Mouse (Mus musculus) adrenal gland, adult 2 months (tissue): ENCODE results near the gene A730061H03Rik. TPM values are rescaled to one million over a fixed set of nuclear protein-coding genes. Genes with fewer than 3 reads are reported as not detected.

ENCODE experiments used
- polyA plus RNA-seq: library from polyadenylated mRNA; depleted of rRNA; stranded (reverse); fragments of >200 nt; gene quantifications from 2 replicates; pipeline ENCODE4 v1.2.3, GENCODE M21; 2012; rRNA removed
- total RNA-seq, 2 experiments: library from RNA; stranded (reverse); gene quantifications; 2 replicates each; pipeline ENCODE4 v1.2.3; 2021

The A730061H03Rik gene
- total and polyA plus RNA-seq, 3 experiments: 1.2 to 4.2 TPM; not detected in 1

Other genes with a start within 250 kb of the A730061H03Rik start
- 100 to 1,000 TPM in 1 of 2 experiments, 10 to 100 TPM in 1; 80.6 to 110 TPM for gene Dhrs4, start 81.6 kb downstream of the A730061H03Rik start, total RNA-seq
- 40.9 and 44.7 TPM in 2 replicates for gene Dhrs4, start 81.6 kb downstream of the A730061H03Rik start, polyA plus RNA-seq
- 1 to 10 TPM; 4.8 to 5.4 TPM for gene Carmil3, start 69.8 kb downstream of the A730061H03Rik start, total RNA-seq
- 11.0 and 14.8 TPM in 2 replicates for gene Carmil3, start 69.8 kb downstream of the A730061H03Rik start, polyA plus RNA-seq
- not detected for gene Cpne6, start 50.0 kb downstream of the A730061H03Rik start, total RNA-seq
- gene Cpne6, start 50.0 kb downstream of the A730061H03Rik start, polyA plus RNA-seq: 0.13 and 0.33 TPM in 2 replicates
- not detected for gene Nrl, start 35.4 kb downstream of the A730061H03Rik start, total RNA-seq
- not detected in 2 replicates for gene Nrl, start 35.4 kb downstream of the A730061H03Rik start, polyA plus RNA-seq
- gene Pck2, start 20.1 kb downstream of the A730061H03Rik start, total RNA-seq: 10 to 100 TPM; 21.3 to 28.6 TPM
- 47.7 and 50.9 TPM in 2 replicates for gene Pck2, start 20.1 kb downstream of the A730061H03Rik start, polyA plus RNA-seq
- gene Dcaf11, start 400 bp downstream of the A730061H03Rik start, total RNA-seq: 100 to 1,000 TPM; 102 to 157 TPM
- gene Dcaf11, start 400 bp downstream of the A730061H03Rik start, polyA plus RNA-seq: 107 and 139 TPM in 2 replicates
- gene Fitm1, start 15.2 kb upstream of the A730061H03Rik start, total RNA-seq: 1 to 10 TPM in 1 of 2 experiments, under 1 TPM in 1; 0.41 to 1.5 TPM
- gene Fitm1, start 15.2 kb upstream of the A730061H03Rik start, polyA plus RNA-seq: 3.8 and 5.6 TPM in 2 replicates
- 100 to 1,000 TPM; 207 to 360 TPM for gene Psme1, start 17.7 kb upstream of the A730061H03Rik start, total RNA-seq
- gene Psme1, start 17.7 kb upstream of the A730061H03Rik start, polyA plus RNA-seq: 87.3 and 96.4 TPM in 2 replicates
- 10 to 100 TPM; 24.5 to 38.4 TPM for gene Emc9, start 24.9 kb upstream of the A730061H03Rik start, total RNA-seq
- 59.2 and 62.9 TPM in 2 replicates for gene Emc9, start 24.9 kb upstream of the A730061H03Rik start, polyA plus RNA-seq
- gene Psme2, start 30.7 kb upstream of the A730061H03Rik start, total RNA-seq: 100 to 1,000 TPM; 329 to 332 TPM
- gene Psme2, start 30.7 kb upstream of the A730061H03Rik start, polyA plus RNA-seq: 49.2 and 65.1 TPM in 2 replicates
- 10 to 100 TPM; 30.8 to 36.6 TPM for gene Rnf31, start 31.3 kb upstream of the A730061H03Rik start, total RNA-seq
- gene Rnf31, start 31.3 kb upstream of the A730061H03Rik start, polyA plus RNA-seq: 37.2 and 38.9 TPM in 2 replicates
- 10 to 100 TPM; 18.0 to 23.6 TPM for gene Irf9, start 43.2 kb upstream of the A730061H03Rik start, total RNA-seq
- gene Irf9, start 43.2 kb upstream of the A730061H03Rik start, polyA plus RNA-seq: 76.9 and 100 TPM in 2 replicates
- 10 to 100 TPM in 1 of 2 experiments, 1 to 10 TPM in 1; 7.5 to 10.4 TPM for gene Rec8, start 57.6 kb upstream of the A730061H03Rik start, total RNA-seq
- 15.9 and 18.4 TPM in 2 replicates for gene Rec8, start 57.6 kb upstream of the A730061H03Rik start, polyA plus RNA-seq
- gene Ipo4, start 75.6 kb upstream of the A730061H03Rik start, total RNA-seq: 100 to 1,000 TPM; 126 to 136 TPM
- gene Ipo4, start 75.6 kb upstream of the A730061H03Rik start, polyA plus RNA-seq: 86.6 and 132 TPM in 2 replicates
- gene Gm49378, start 77.5 kb upstream of the A730061H03Rik start, total RNA-seq: 1 to 10 TPM in 1 of 2 experiments, not detected in 1; 3.9 TPM
- 30.0 and 40.2 TPM in 2 replicates for gene Gm49378, start 77.5 kb upstream of the A730061H03Rik start, polyA plus RNA-seq
- 10 to 100 TPM; 76.7 to 86.1 TPM for gene Tm9sf1, start 83.4 kb upstream of the A730061H03Rik start, total RNA-seq
- gene Tm9sf1, start 83.4 kb upstream of the A730061H03Rik start, polyA plus RNA-seq: 128 and 151 TPM in 2 replicates
- gene Tssk4, start 89.8 kb upstream of the A730061H03Rik start, total RNA-seq: 1 to 10 TPM; 1.2 to 1.5 TPM
- 0.52 and 0.59 TPM in 2 replicates for gene Tssk4, start 89.8 kb upstream of the A730061H03Rik start, polyA plus RNA-seq
- 10 to 100 TPM; 57.9 to 58.2 TPM for gene Mdp1, start 100.1 kb upstream of the A730061H03Rik start, total RNA-seq
- gene Mdp1, start 100.1 kb upstream of the A730061H03Rik start, polyA plus RNA-seq: 13.8 and 17.9 TPM in 2 replicates
- gene Gmpr2, start 111.5 kb upstream of the A730061H03Rik start, total RNA-seq: 10 to 100 TPM; 23.1 to 28.5 TPM
- gene Gmpr2, start 111.5 kb upstream of the A730061H03Rik start, polyA plus RNA-seq: 10.0 and 12.4 TPM in 2 replicates
- 100 to 1,000 TPM; 352 to 392 TPM for gene Nedd8, start 111.7 kb upstream of the A730061H03Rik start, total RNA-seq
- 214 and 281 TPM in 2 replicates for gene Nedd8, start 111.7 kb upstream of the A730061H03Rik start, polyA plus RNA-seq
- gene Tinf2, start 121.4 kb upstream of the A730061H03Rik start, total RNA-seq: 10 to 100 TPM; 29.6 to 35.8 TPM
- gene Tinf2, start 121.4 kb upstream of the A730061H03Rik start, polyA plus RNA-seq: 10.2 and 11.9 TPM in 2 replicates
- gene Tgm1, start 153.5 kb upstream of the A730061H03Rik start, total RNA-seq: under 1 TPM; 0.23 to 0.45 TPM
- 0.27 and 0.28 TPM in 2 replicates for gene Tgm1, start 153.5 kb upstream of the A730061H03Rik start, polyA plus RNA-seq
- 10 to 100 TPM; 20.2 to 20.4 TPM for gene Rabggta, start 161.9 kb upstream of the A730061H03Rik start, total RNA-seq
- 39.5 and 44.7 TPM in 2 replicates for gene Rabggta, start 161.9 kb upstream of the A730061H03Rik start, polyA plus RNA-seq
- 10 to 100 TPM; 70.7 to 93.5 TPM for gene Dhrs1, start 185.3 kb upstream of the A730061H03Rik start, total RNA-seq
- 49.6 and 68.1 TPM in 2 replicates for gene Dhrs1, start 185.3 kb upstream of the A730061H03Rik start, polyA plus RNA-seq
- 10 to 100 TPM; 17.6 to 17.7 TPM for gene Nop9, start 185.3 kb upstream of the A730061H03Rik start, total RNA-seq
- gene Nop9, start 185.3 kb upstream of the A730061H03Rik start, polyA plus RNA-seq: 9.2 and 9.9 TPM in 2 replicates
- 1 to 10 TPM; 1.2 to 1.7 TPM for gene Cideb, start 198.1 kb upstream of the A730061H03Rik start, total RNA-seq
- gene Cideb, start 198.1 kb upstream of the A730061H03Rik start, polyA plus RNA-seq: 0.70 and 0.74 TPM in 2 replicates
- gene Ltb4r2, start 201.0 kb upstream of the A730061H03Rik start, total RNA-seq: under 1 TPM in 1 of 2 experiments, not detected in 1; 0.14 TPM
- gene Ltb4r2, start 201.0 kb upstream of the A730061H03Rik start, polyA plus RNA-seq: 0.39 TPM in 1 of 2 replicates, not detected in the other
- gene Ltb4r1, start 205.6 kb upstream of the A730061H03Rik start, total RNA-seq: under 1 TPM in 1 of 2 experiments, not detected in 1; 0.76 TPM
- 1.4 and 1.7 TPM in 2 replicates for gene Ltb4r1, start 205.6 kb upstream of the A730061H03Rik start, polyA plus RNA-seq
- gene Adcy4, start 223.7 kb upstream of the A730061H03Rik start, total RNA-seq: 10 to 100 TPM in 1 of 2 experiments, 1 to 10 TPM in 1; 9.8 to 12.5 TPM
- gene Adcy4, start 223.7 kb upstream of the A730061H03Rik start, polyA plus RNA-seq: 17.1 and 21.0 TPM in 2 replicates
- gene Ripk3, start 228.5 kb upstream of the A730061H03Rik start, total RNA-seq: 1 to 10 TPM; 3.3 to 3.7 TPM
- gene Ripk3, start 228.5 kb upstream of the A730061H03Rik start, polyA plus RNA-seq: 6.2 and 6.4 TPM in 2 replicates